Mouse (Mus musculus): ENCODE results near the gene Dusp22. TPM values are rescaled to one million over a fixed set of nuclear protein-coding genes. Genes with fewer than 3 reads are reported as not detected.

Gene Dusp22
- total and polyA plus RNA-seq, 3 experiments = 14.7 to 21.2 (median 18.6) TPM

- intact Hi-C loops (cut with DNase I) = no loop called here
- no peaks in the 10 kb centered on the region for H3K36me3 ChIP-seq (ENCODE audit: control insufficient read depth, insufficient read depth, low read length)
- H3K27me3 ChIP-seq (ENCODE audit: control insufficient read depth, insufficient read depth, low read length) = no peaks in the 10 kb centered on the region
- H3K4me1 ChIP-seq (ENCODE audit: control insufficient read depth, insufficient read depth, low read length) = peaks cover 5% of the 10 kb centered on the region
- peaks cover 2% of the 10 kb centered on the region; the same call in 1 of the 2 replicates for H3K79me2 ChIP-seq (replicated peaks; ENCODE audit: control insufficient read depth, insufficient read depth, low read length)
- no peak overlapping the region for H3K4me3 ChIP-seq
- no peak for DNase-seq
- H3K9ac ChIP-seq (ENCODE audit: low read depth, low read length) = no peak overlapping the region
- TF ChIP-seq EP300 (IDR thresholded peaks at IDR 0.05; ENCODE audit: insufficient read depth, low read depth, low read length) (no peak), CTCF (IDR thresholded peaks at IDR 0.05) (no peak), POLR2A (IDR thresholded peaks at IDR 0.05; ENCODE audit: insufficient read depth, low read depth, low read length) (no peak)
- WGBS = 76% methylated on average over 8 of the region's 8 CpGs
- H3K27ac ChIP-seq = no peak overlapping the region
These were observed 5.5 kb downstream of the Dusp22 start for GRCm38 (mm10) chr13:30665261-30665660.

- WGBS = 89% methylated on average over 10 of the region's 10 CpGs
- intact Hi-C loops (cut with DNase I) = no loop called here
- Histone ChIP-seq H3K79me2 (replicated peaks; ENCODE audit: control insufficient read depth, insufficient read depth, low read length) (peaks cover 2% of the 10 kb centered on the region; the same call in 1 of the 2 replicates), H3K4me1 (ENCODE audit: control insufficient read depth, insufficient read depth, low read length) (peaks cover 3% of the 10 kb centered on the region), H3K4me3 (no peak overlapping the region), H3K36me3 (ENCODE audit: control insufficient read depth, insufficient read depth, low read length) (no peaks in the 10 kb centered on the region), H3K9ac (ENCODE audit: low read depth, low read length) (no peak overlapping the region), H3K27me3 (ENCODE audit: control insufficient read depth, insufficient read depth, low read length) (no peaks in the 10 kb centered on the region), H3K27ac (no peak overlapping the region)
- TF ChIP-seq CTCF (IDR thresholded peaks at IDR 0.05) (no peak), POLR2A (IDR thresholded peaks at IDR 0.05; ENCODE audit: insufficient read depth, low read depth, low read length) (no peak), EP300 (IDR thresholded peaks at IDR 0.05; ENCODE audit: insufficient read depth, low read depth, low read length) (no peak)
- no peak for DNase-seq
These were observed 6.7 kb downstream of the Dusp22 start for GRCm38 (mm10) chr13:30666537-30666936.

- H3K27me3 ChIP-seq (ENCODE audit: control insufficient read depth, insufficient read depth, low read length) = no peaks in the 10 kb centered on the region
- intact Hi-C loops (cut with DNase I) = no loop called here
- H3K4me1 ChIP-seq (ENCODE audit: control insufficient read depth, insufficient read depth, low read length) = peaks cover 2% of the 10 kb centered on the region
- H3K27ac ChIP-seq = no peak overlapping the region
- DNase-seq = no peak
- TF ChIP-seq CTCF (IDR thresholded peaks at IDR 0.05) = no peak
- TF ChIP-seq EP300 (IDR thresholded peaks at IDR 0.05; ENCODE audit: insufficient read depth, low read depth, low read length) = no peak
- TF ChIP-seq POLR2A (IDR thresholded peaks at IDR 0.05; ENCODE audit: insufficient read depth, low read depth, low read length) = no peak
- peaks cover 4% of the 10 kb centered on the region for H3K36me3 ChIP-seq (ENCODE audit: control insufficient read depth, insufficient read depth, low read length)
- H3K9ac ChIP-seq (ENCODE audit: low read depth, low read length) = no peak overlapping the region
- WGBS = 82% methylated on average over 5 of the region's 5 CpGs
- H3K79me2 ChIP-seq (replicated peaks; ENCODE audit: control insufficient read depth, insufficient read depth, low read length) = peaks cover 2% of the 10 kb centered on the region; the same call in 1 of the 2 replicates
- no peak overlapping the region for H3K4me3 ChIP-seq
These were observed 8.5 kb downstream of the Dusp22 start for GRCm38 (mm10) chr13:30668301-30668700.

GRCm38 (mm10) chr13:30669277-30669676 is 9.5 kb downstream of the Dusp22 start:
- Histone ChIP-seq H3K4me1 (ENCODE audit: control insufficient read depth, insufficient read depth, low read length) (peaks cover 6% of the 10 kb centered on the region), H3K27me3 (ENCODE audit: control insufficient read depth, insufficient read depth, low read length) (no peaks in the 10 kb centered on the region), H3K4me3 (no peak overlapping the region), H3K36me3 (ENCODE audit: control insufficient read depth, insufficient read depth, low read length) (peaks cover 6% of the 10 kb centered on the region), H3K9ac (ENCODE audit: low read depth, low read length) (no peak overlapping the region), H3K27ac (no peak overlapping the region), H3K79me2 (replicated peaks; ENCODE audit: control insufficient read depth, insufficient read depth, low read length) (peaks cover 2% of the 10 kb centered on the region; the same call in 1 of the 2 replicates)
- WGBS = 80% methylated on average over 3 of the region's 3 CpGs
- intact Hi-C loops (cut with DNase I) = no loop called here
- no peak for DNase-seq
- TF ChIP-seq POLR2A (IDR thresholded peaks at IDR 0.05; ENCODE audit: insufficient read depth, low read depth, low read length) (no peak), CTCF (IDR thresholded peaks at IDR 0.05) (no peak), EP300 (IDR thresholded peaks at IDR 0.05; ENCODE audit: insufficient read depth, low read depth, low read length) (no peak)

- Histone ChIP-seq H3K27me3 (ENCODE audit: control insufficient read depth, insufficient read depth, low read length) (no peaks in the 10 kb centered on the region), H3K79me2 (replicated peaks; ENCODE audit: control insufficient read depth, insufficient read depth, low read length) (no peaks in the 10 kb centered on the region), H3K27ac (peak overlapping the region; percentile 38), H3K9ac (ENCODE audit: low read depth, low read length) (no peak overlapping the region), H3K4me3 (no peak overlapping the region), H3K4me1 (ENCODE audit: control insufficient read depth, insufficient read depth, low read length) (peaks cover 8% of the 10 kb centered on the region), H3K36me3 (ENCODE audit: control insufficient read depth, insufficient read depth, low read length) (peaks cover 6% of the 10 kb centered on the region)
- no peak for DNase-seq
- 87% methylated on average over 5 of the region's 5 CpGs for WGBS
- TF ChIP-seq CTCF (IDR thresholded peaks at IDR 0.05) (no peak), POLR2A (IDR thresholded peaks at IDR 0.05; ENCODE audit: insufficient read depth, low read depth, low read length) (no peak), EP300 (IDR thresholded peaks at IDR 0.05; ENCODE audit: insufficient read depth, low read depth, low read length) (no peak)
- intact Hi-C loops (cut with DNase I) = no loop called here
These were observed 14.1 kb downstream of the Dusp22 start for GRCm38 (mm10) chr13:30673878-30674277.

- Histone ChIP-seq H3K36me3 (ENCODE audit: control insufficient read depth, insufficient read depth, low read length) (no peaks in the 10 kb centered on the region; the same call in 1 of the 2 replicates), H3K9ac (ENCODE audit: low read depth, low read length) (no peak overlapping the region), H3K27ac (no peak overlapping the region), H3K4me3 (no peak overlapping the region), H3K27me3 (ENCODE audit: control insufficient read depth, insufficient read depth, low read length) (no peaks in the 10 kb centered on the region), H3K79me2 (replicated peaks; ENCODE audit: control insufficient read depth, insufficient read depth, low read length) (no peaks in the 10 kb centered on the region), H3K4me1 (ENCODE audit: control insufficient read depth, insufficient read depth, low read length) (peaks cover 5% of the 10 kb centered on the region)
- 89% methylated on average over 5 of the region's 5 CpGs for WGBS
- no peak for TF ChIP-seq CTCF (IDR thresholded peaks at IDR 0.05)
- TF ChIP-seq POLR2A (IDR thresholded peaks at IDR 0.05; ENCODE audit: insufficient read depth, low read depth, low read length) = no peak
- no peak for TF ChIP-seq EP300 (IDR thresholded peaks at IDR 0.05; ENCODE audit: insufficient read depth, low read depth, low read length)
- intact Hi-C loops (cut with DNase I) = no loop called here
- DNase-seq = no peak
These were observed 19.0 kb downstream of the Dusp22 start for GRCm38 (mm10) chr13:30678822-30679221.
